Mouse (Mus musculus): ENCODE data around the gene Msi2.

DNA sequence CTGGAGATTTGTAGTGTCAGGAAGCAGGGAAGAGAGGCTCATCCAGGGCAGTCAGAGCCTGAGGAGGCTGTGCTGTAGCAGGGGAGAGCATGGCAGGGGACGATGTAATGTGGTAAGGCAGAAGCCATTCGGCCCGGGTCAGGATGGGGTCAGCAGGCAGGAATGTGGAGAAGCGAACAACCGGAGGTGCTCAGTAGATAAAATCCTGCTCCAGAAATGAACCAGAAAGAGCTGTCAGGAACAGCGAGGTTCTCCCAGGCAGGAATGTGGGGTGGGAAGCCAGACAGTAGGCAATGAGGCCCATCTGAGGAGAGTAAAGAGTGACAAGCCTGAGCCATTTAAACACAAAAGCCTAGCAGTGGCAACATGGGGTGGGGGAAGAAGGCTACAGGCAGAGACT lies 157.1 kb downstream of the Msi2 start:
- no peak for TF ChIP-seq CTCF (IDR thresholded peaks at IDR 0.05; ENCODE audit: control insufficient read depth, insufficient read depth, insufficient replicate concordance, low read depth, low read length)
- TF ChIP-seq POLR2A (IDR thresholded peaks at IDR 0.05; ENCODE audit: control insufficient read depth, low read depth, low read length), result no peak
